Mouse (Mus musculus) megakaryocyte, embryonic 14.5 days (primary cell): Measurements from ENCODE around the gene Ablim2.

Experiments
- FLI1 ChIP-seq: IDR thresholded peaks from 2 replicates; pipeline ENCODE4 v1.6.1; 2012; ENCODE audit warnings: low read length, inconsistent platforms, mixed read lengths
- GATA1 ChIP-seq: IDR thresholded peaks from 3 replicates; pipeline ENCODE4 v1.6.1; 2012; ENCODE audit warnings: mixed read lengths, low read length, inconsistent platforms, borderline replicate concordance

DNA sequence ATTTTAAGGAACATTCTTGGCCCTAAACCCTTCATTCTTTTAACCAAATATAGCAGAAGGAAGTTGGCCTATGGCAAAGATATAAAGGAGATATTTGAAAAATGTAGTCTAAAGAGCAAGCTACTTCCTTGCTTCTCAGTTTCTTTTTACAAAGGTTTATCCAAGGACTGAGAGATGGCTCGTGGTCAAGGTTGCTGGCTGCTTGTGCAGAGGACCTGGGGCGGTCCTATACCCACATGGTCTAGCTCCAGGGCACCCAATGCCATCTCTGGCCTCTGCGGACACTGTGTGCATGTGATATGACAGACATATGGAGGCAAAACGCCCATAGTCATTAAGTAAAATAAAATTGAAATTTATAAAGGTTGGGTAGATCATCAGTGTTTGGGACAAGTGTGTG lies 138.2 kb downstream of the Ablim2 start:
- TF ChIP-seq GATA1 (no peak), FLI1 (no peak)
